Mouse (Mus musculus) liver, embryonic 15.5 days (tissue): ENCODE measurements around the gene Kdm1b. TPM values are rescaled to one million over a fixed set of nuclear protein-coding genes. Genes with fewer than 3 reads are reported as not detected.

ENCODE experiments used
- ATAC-seq: fragments of 200-750 bp; cut with Nextera tagmentation; 2 replicates; pipeline ENCODE4 v1.8.0; 2017; ENCODE audit warnings: moderate number of reproducible peaks, mild to moderate bottlenecking, moderate library complexity; ENCODE audit not compliant: insufficient read depth
- H3K27ac ChIP-seq: fragments of 300-500 bp; sonication (generic); replicated peaks from 2 replicates; pipeline ENCODE4 v1.5.1; 2015; ENCODE audit warnings: mild to moderate bottlenecking, inconsistent platforms
- H3K27me3 ChIP-seq: fragments of 300-500 bp; sonication (generic); 2 replicates; pipeline ENCODE4 v1.6.1; 2015; ENCODE audit warnings: mild to moderate bottlenecking, inconsistent platforms
- H3K36me3 ChIP-seq: fragments of 300-500 bp; sonication (generic); replicated peaks from 2 replicates; pipeline ENCODE4 v1.6.1; 2015; ENCODE audit warnings: moderate library complexity, mild to moderate bottlenecking, inconsistent platforms
- H3K4me1 ChIP-seq: fragments of 300-500 bp; sonication (generic); replicated peaks from 2 replicates; pipeline ENCODE4 v1.6.1; 2015; ENCODE audit warnings: inconsistent platforms
- H3K4me2 ChIP-seq: fragments of 300-500 bp; sonication (generic); 2 replicates; pipeline ENCODE4 v1.6.1; 2015; ENCODE audit warnings: moderate library complexity, mild to moderate bottlenecking, inconsistent platforms
- H3K4me3 ChIP-seq: fragments of 300-500 bp; sonication (generic); replicated peaks from 2 replicates; pipeline ENCODE4 v1.5.1; 2015; ENCODE audit warnings: mild to moderate bottlenecking, inconsistent platforms
- H3K9ac ChIP-seq: fragments of 300-500 bp; sonication (generic); 2 replicates; pipeline ENCODE4 v1.6.1; 2015; ENCODE audit warnings: moderate library complexity, mild to moderate bottlenecking, inconsistent platforms
- H3K9me3 ChIP-seq: fragments of 300-500 bp; sonication (generic); replicated peaks from 2 replicates; pipeline ENCODE4 v1.6.1; 2016; ENCODE audit warnings: inconsistent platforms
- WGBS: fragments of 180-500 bp; shearing (Covaris S2); methylation state at CpG from one replicate; pipeline ENCODE4 v1.1.7; 2015; ENCODE audit warnings: mixed read lengths; ENCODE audit not compliant: insufficient replicate concordance; 5-methylcytosine and 5-hydroxymethylcytosine counted together
- polyA plus RNA-seq: library from polyadenylated mRNA; unstranded; fragments of >200 nt; fragmentation: Nextera tagmentation; extraction: Ambion mirVana; gene quantifications from 2 replicates; pipeline ENCODE4 v1.2.1, GENCODE M21; 2015

The Kdm1b gene
- polyA plus RNA-seq, result 3.1 and 3.5 TPM in 2 replicates

- Histone ChIP-seq H3K27ac (0 out of 2 replicates have a peak within 1 kb of the TSS, but pooled peaks have one; percentile 20), H3K9me3 (no peaks in the 10 kb centered on the region), H3K9ac (peak within 1 kb of the TSS; percentile 65), H3K4me2 (peak within 1 kb of the TSS; percentile 93), H3K36me3 (no peaks in the 10 kb centered on the region), H3K27me3 (peaks cover 25% of the 10 kb centered on the region), H3K4me1 (peaks cover 30% of the 10 kb centered on the region), H3K4me3 (peak within 1 kb of the TSS; percentile 74)
- peak; percentile 93 for ATAC-seq
- under 1% methylated on average over 48 of the region's 48 CpGs for WGBS
Measured at GRCm38 (mm10) chr13:47043030-47043680, at the start of gene Kdm1b. TSS of gene Kdm1b (plus strand) at chr13:47043499.

- Histone ChIP-seq H3K4me2 (no peak overlapping the region), H3K9me3 (no peaks in the 10 kb centered on the region), H3K27me3 (no peaks in the 10 kb centered on the region; the same call in 1 of the 2 replicates), H3K36me3 (no peaks in the 10 kb centered on the region), H3K4me3 (no peak overlapping the region), H3K9ac (no peak overlapping the region), H3K27ac (no peak overlapping the region), H3K4me1 (no peaks in the 10 kb centered on the region)
- 34% methylated on average over 4 of the region's 4 CpGs for WGBS
- ATAC-seq, result no peak
Measured at GRCm38 (mm10) chr13:46997355-46997754, 45.9 kb upstream of the Kdm1b start.

- H3K4me3 ChIP-seq, result no peak overlapping the region
- no peak for ATAC-seq
- H3K4me1 ChIP-seq, result no peaks in the 10 kb centered on the region
- H3K36me3 ChIP-seq, result no peaks in the 10 kb centered on the region
- H3K9me3 ChIP-seq, result no peaks in the 10 kb centered on the region
- H3K9ac ChIP-seq, result no peak overlapping the region
- H3K27ac ChIP-seq, result no peak overlapping the region
- H3K4me2 ChIP-seq, result no peak overlapping the region
- H3K27me3 ChIP-seq, result no peaks in the 10 kb centered on the region; the same call in 1 of the 2 replicates
- 51% methylated on average over 5 of the region's 5 CpGs for WGBS
Measured at GRCm38 (mm10) chr13:46999498-46999897, 43.8 kb upstream of the Kdm1b start.

GRCm38 (mm10) chr13:47001590-47001989, 41.7 kb upstream of the Kdm1b start:
- H3K9ac ChIP-seq, result no peak overlapping the region
- no peaks in the 10 kb centered on the region for H3K9me3 ChIP-seq
- H3K4me1 ChIP-seq, result no peaks in the 10 kb centered on the region
- 60% methylated on average over 4 of the region's 4 CpGs for WGBS
- H3K36me3 ChIP-seq, result no peaks in the 10 kb centered on the region
- H3K27me3 ChIP-seq, result no peaks in the 10 kb centered on the region; the same call in 1 of the 2 replicates
- no peak overlapping the region for H3K4me3 ChIP-seq
- ATAC-seq, result no peak
- no peak overlapping the region for H3K27ac ChIP-seq
- no peak overlapping the region for H3K4me2 ChIP-seq

GRCm38 (mm10) chr13:47013740-47014139, 29.6 kb upstream of the Kdm1b start:
- Histone ChIP-seq H3K27me3 (peaks cover 23% of the 10 kb centered on the region), H3K4me2 (peak overlapping the region; percentile 88), H3K36me3 (no peaks in the 10 kb centered on the region), H3K27ac (no peak overlapping the region), H3K4me3 (no peak overlapping the region), H3K9ac (no peak overlapping the region), H3K9me3 (no peaks in the 10 kb centered on the region), H3K4me1 (peaks cover 14% of the 10 kb centered on the region)
- ATAC-seq, result no peak
- WGBS, result 53% methylated on average over 10 of the region's 10 CpGs

- Histone ChIP-seq H3K27me3 (peaks cover 23% of the 10 kb centered on the region), H3K9me3 (no peaks in the 10 kb centered on the region), H3K36me3 (no peaks in the 10 kb centered on the region), H3K9ac (0 out of 2 replicates have a peak within 1 kb of the TSS, but pooled peaks have one; percentile 25), H3K4me2 (peak within 1 kb of the TSS; percentile 88), H3K4me3 (peak within 1 kb of the TSS; percentile 60), H3K4me1 (peaks cover 14% of the 10 kb centered on the region), H3K27ac (no peak within 1 kb of the TSS)
- ATAC-seq, result no peak
- WGBS, result 3% methylated on average over 71 of the region's 73 CpGs
Measured at GRCm38 (mm10) chr13:47014334-47015194, 28.7 kb upstream of the Kdm1b start, which contains the start of gene Nhlrc1. TSS of gene Nhlrc1 (minus strand) at chr13:47014850.

GRCm38 (mm10) chr13:47015195-47015501, 28.2 kb upstream of the Kdm1b start:
- no peak for ATAC-seq
- WGBS, result 67% methylated on average over 5 of the region's 5 CpGs
- peaks cover 23% of the 10 kb centered on the region for H3K27me3 ChIP-seq
- H3K36me3 ChIP-seq, result no peaks in the 10 kb centered on the region
- peak overlapping the region; percentile 88 for H3K4me2 ChIP-seq
- H3K4me3 ChIP-seq, result no peak overlapping the region
- peaks cover 14% of the 10 kb centered on the region for H3K4me1 ChIP-seq
- H3K27ac ChIP-seq, result no peak overlapping the region
- no peak overlapping the region for H3K9ac ChIP-seq
- H3K9me3 ChIP-seq, result no peaks in the 10 kb centered on the region

- H3K9ac ChIP-seq, result no peak overlapping the region
- H3K36me3 ChIP-seq, result no peaks in the 10 kb centered on the region
- H3K27ac ChIP-seq, result no peak overlapping the region
- peaks cover 14% of the 10 kb centered on the region for H3K4me1 ChIP-seq
- no peak overlapping the region for H3K4me3 ChIP-seq
- H3K9me3 ChIP-seq, result no peaks in the 10 kb centered on the region
- ATAC-seq, result no peak
- peaks cover 23% of the 10 kb centered on the region for H3K27me3 ChIP-seq
- H3K4me2 ChIP-seq, result no peak overlapping the region
- 35% methylated on average over 5 of the region's 5 CpGs for WGBS
Measured at GRCm38 (mm10) chr13:47017259-47017658, 26.0 kb upstream of the Kdm1b start.

- ATAC-seq, result no peak
- Histone ChIP-seq H3K27me3 (peaks cover 8% of the 10 kb centered on the region), H3K4me2 (no peak overlapping the region), H3K4me3 (no peak overlapping the region), H3K27ac (no peak overlapping the region), H3K4me1 (peaks cover 3% of the 10 kb centered on the region; the same call in 1 of the 2 replicates), H3K9me3 (no peaks in the 10 kb centered on the region), H3K9ac (no peak overlapping the region), H3K36me3 (no peaks in the 10 kb centered on the region)
- WGBS, result 58% methylated on average over 7 of the region's 7 CpGs
Measured at GRCm38 (mm10) chr13:47019774-47020173, 23.5 kb upstream of the Kdm1b start.

- no peak overlapping the region for H3K4me2 ChIP-seq
- no peaks in the 10 kb centered on the region for H3K4me1 ChIP-seq
- H3K36me3 ChIP-seq, result no peaks in the 10 kb centered on the region
- WGBS, result 60% methylated on average over 7 of the region's 7 CpGs
- no peaks in the 10 kb centered on the region for H3K9me3 ChIP-seq
- no peak for ATAC-seq
- H3K27me3 ChIP-seq, result no peaks in the 10 kb centered on the region
- H3K4me3 ChIP-seq, result no peak overlapping the region
- H3K9ac ChIP-seq, result no peak overlapping the region
- H3K27ac ChIP-seq, result no peak overlapping the region
Measured at GRCm38 (mm10) chr13:47020798-47021197, 22.5 kb upstream of the Kdm1b start.

GRCm38 (mm10) chr13:47030376-47031107, 12.8 kb upstream of the Kdm1b start:
- no peaks in the 10 kb centered on the region for H3K27me3 ChIP-seq
- no peak for ATAC-seq

More at GRCm38 (mm10) chr13:47030376-47031107, 12.8 kb upstream of the Kdm1b start:
- no peak overlapping the region for H3K9ac ChIP-seq
- WGBS, result 70% methylated on average over 17 of the region's 17 CpGs
- no peak overlapping the region for H3K27ac ChIP-seq
- no peaks in the 10 kb centered on the region for H3K9me3 ChIP-seq
- no peak overlapping the region for H3K4me2 ChIP-seq
- H3K4me3 ChIP-seq, result no peak overlapping the region
- no peaks in the 10 kb centered on the region for H3K36me3 ChIP-seq
- 0 out of 2 replicates have a peak, but pooled peaks cover 4% of the 10 kb centered on the region for H3K4me1 ChIP-seq
